Mouse (Mus musculus) hindbrain, embryonic 12.5 days (tissue): ENCODE results near the gene Trim29. TPM values are rescaled to one million over a fixed set of nuclear protein-coding genes. Genes with fewer than 3 reads are reported as not detected.
A peak's percentile ranks its signal among the peaks of the same experiment; 100 is the strongest.

Source experiments
- ATAC-seq: fragments of 200-750 bp; cut with Nextera tagmentation; 2 replicates; pipeline ENCODE4 v1.8.0; 2017; ENCODE audit warnings: moderate TSS enrichment; ENCODE audit not compliant: low FRiP score
- H3K27ac ChIP-seq: fragments of 300-500 bp; sonication (generic); 2 replicates; pipeline ENCODE4 v1.5.1; 2016; ENCODE audit warnings: mild to moderate bottlenecking
- H3K27me3 ChIP-seq: fragments of 300-500 bp; sonication (generic); 2 replicates; pipeline ENCODE4 v1.6.1; 2016; ENCODE audit warnings: mild to moderate bottlenecking
- H3K36me3 ChIP-seq: fragments of 300-500 bp; sonication (generic); 2 replicates; pipeline ENCODE4 v1.6.1; 2016; ENCODE audit warnings: mild to moderate bottlenecking
- H3K4me1 ChIP-seq: fragments of 300-500 bp; sonication (generic); 2 replicates; pipeline ENCODE4 v1.6.1; 2016
- H3K4me2 ChIP-seq: fragments of 300-500 bp; sonication (generic); replicated peaks from 2 replicates; pipeline ENCODE4 v1.6.1; 2016; ENCODE audit warnings: mild to moderate bottlenecking
- H3K4me3 ChIP-seq: fragments of 300-500 bp; sonication (generic); 2 replicates; pipeline ENCODE4 v1.5.1; 2016; ENCODE audit warnings: mild to moderate bottlenecking
- H3K9ac ChIP-seq: fragments of 300-500 bp; sonication (generic); 2 replicates; pipeline ENCODE4 v1.6.1; 2016; ENCODE audit warnings: mild to moderate bottlenecking, moderate library complexity
- H3K9me3 ChIP-seq: fragments of 300-500 bp; sonication (generic); replicated peaks from 2 replicates; pipeline ENCODE4 v1.6.1; 2016; ENCODE audit warnings: mild to moderate bottlenecking
- WGBS: fragments of 180-500 bp; shearing (Covaris S2); methylation state at CpG from one replicate; pipeline ENCODE4 v1.1.7; 2016; 5-methylcytosine and 5-hydroxymethylcytosine counted together
- polyA plus RNA-seq: library from polyadenylated mRNA; unstranded; fragments of >200 nt; fragmentation: Nextera tagmentation; extraction: Ambion mirVana; gene quantifications from 2 replicates; pipeline ENCODE4 v1.2.1, GENCODE M21; 2016

The Trim29 gene
- polyA plus RNA-seq, 1 experiment from 2014 or later, result 2.2 TPM

DNA sequence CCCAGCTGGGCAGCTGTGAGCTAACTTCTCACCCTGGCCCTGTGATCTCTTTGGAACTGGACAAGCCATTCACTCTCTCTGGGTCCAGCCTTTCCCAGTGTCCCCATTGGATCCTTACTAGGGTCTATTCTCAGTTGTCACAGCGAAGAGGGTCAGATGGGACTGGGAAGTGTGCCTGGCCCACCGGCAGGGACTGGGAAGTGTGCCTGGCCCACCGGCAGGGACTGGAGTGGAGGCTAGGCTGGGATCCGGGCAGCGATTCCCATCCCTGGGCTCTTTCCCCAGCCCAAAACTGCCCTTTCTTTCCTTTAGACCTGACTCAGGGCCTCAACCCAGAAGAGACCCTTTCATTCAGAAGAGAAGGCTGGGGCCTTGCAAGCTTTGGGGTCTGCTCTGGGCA lies 27.4 kb downstream of the Trim29 start:
- no peak overlapping the region for H3K9ac ChIP-seq

DNA sequence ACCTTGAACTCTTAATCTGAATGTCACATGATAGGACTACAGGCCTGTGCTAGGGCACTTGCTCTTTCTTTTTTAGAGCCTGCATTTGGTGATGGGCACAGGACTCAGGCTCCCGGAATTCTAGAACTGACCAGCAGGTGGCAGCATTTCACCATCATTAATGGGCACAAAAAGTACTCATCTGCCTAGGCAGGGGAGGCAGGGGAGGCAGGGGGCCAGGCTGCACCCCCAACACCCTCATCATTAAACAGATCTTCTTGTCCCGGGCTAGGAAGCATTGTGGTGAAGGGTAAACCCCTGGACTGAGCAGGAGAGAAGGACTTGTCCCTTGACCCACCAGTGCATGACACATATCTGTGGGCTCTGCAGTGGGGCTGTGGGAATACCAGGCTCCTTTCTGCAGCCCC lies 29.0 kb downstream of the Trim29 start:
- H3K27me3 ChIP-seq, result peaks cover 3% of the 10 kb centered on the region; the same call in 1 of the 2 replicates
- WGBS, result 4% methylated on average over 2 of the region's 2 CpGs
- H3K4me3 ChIP-seq, result no peak overlapping the region
- H3K27ac ChIP-seq, result no peak overlapping the region
- no peaks in the 10 kb centered on the region for H3K9me3 ChIP-seq
- H3K4me2 ChIP-seq, result no peak overlapping the region
- H3K4me1 ChIP-seq, result peaks cover 10% of the 10 kb centered on the region
- no peak overlapping the region for H3K9ac ChIP-seq
- no peaks in the 10 kb centered on the region for H3K36me3 ChIP-seq
- peak; percentile 65 for ATAC-seq

More for the DNA sequence above, 27.4 kb downstream of the Trim29 start:
- Histone ChIP-seq H3K27me3 (peaks cover 3% of the 10 kb centered on the region; the same call in 1 of the 2 replicates), H3K9me3 (no peaks in the 10 kb centered on the region), H3K4me2 (no peak overlapping the region), H3K36me3 (no peaks in the 10 kb centered on the region), H3K4me3 (no peak overlapping the region), H3K27ac (no peak overlapping the region), H3K4me1 (peaks cover 10% of the 10 kb centered on the region)
- WGBS, result 72% methylated on average over 5 of the region's 5 CpGs
- no peak for ATAC-seq

DNA sequence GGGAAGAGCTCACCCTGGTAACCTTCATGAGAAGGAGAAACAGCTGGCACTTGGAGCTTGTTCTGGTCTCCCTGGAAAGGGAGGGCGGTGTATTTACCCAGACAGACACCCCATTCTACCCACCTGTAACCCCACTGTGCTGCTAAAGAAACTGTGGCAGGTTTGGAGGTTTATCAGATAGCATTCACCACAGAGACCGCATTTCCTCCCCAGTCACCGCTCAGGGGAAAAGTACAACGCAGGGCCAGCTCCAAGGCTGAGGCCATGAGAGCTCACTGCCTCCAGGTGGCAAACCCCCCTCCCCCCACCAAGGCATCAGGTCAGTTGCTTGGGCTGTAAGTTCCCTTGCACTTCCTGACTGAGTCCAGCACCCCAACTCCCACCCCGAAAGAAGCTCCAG lies 39.4 kb downstream of the Trim29 start:
- no peak overlapping the region for H3K27ac ChIP-seq
- no peak overlapping the region for H3K4me3 ChIP-seq
- H3K4me1 ChIP-seq, result peaks cover 15% of the 10 kb centered on the region
- peaks cover 5% of the 10 kb centered on the region; the same call in 1 of the 2 replicates for H3K27me3 ChIP-seq
- no peak overlapping the region for H3K9ac ChIP-seq
- H3K4me2 ChIP-seq, result no peak overlapping the region
- 41% methylated on average over 5 of the region's 5 CpGs for WGBS
- no peaks in the 10 kb centered on the region for H3K9me3 ChIP-seq
- no peaks in the 10 kb centered on the region for H3K36me3 ChIP-seq
- no peak for ATAC-seq

DNA sequence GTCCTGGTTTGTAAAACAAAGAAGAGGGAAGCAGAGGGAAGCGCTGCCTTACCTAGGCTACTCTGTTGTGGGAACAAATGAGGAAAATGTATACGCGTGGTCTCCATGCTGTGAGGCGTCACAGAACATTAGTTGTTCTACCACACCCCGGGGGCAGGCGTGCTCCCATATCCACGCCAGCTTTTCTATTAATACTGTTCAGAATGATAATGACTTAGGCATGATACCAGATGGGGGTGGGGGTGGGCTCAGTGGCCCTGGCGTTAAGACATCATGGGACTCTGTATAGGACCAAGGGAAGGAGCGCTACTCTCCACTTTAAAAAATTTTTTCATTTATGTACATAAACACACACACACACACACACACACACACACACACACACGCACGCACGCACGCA lies 40.4 kb downstream of the Trim29 start:
- WGBS, result 42% methylated on average over 13 of the region's 13 CpGs
- Histone ChIP-seq H3K4me2 (no peak overlapping the region), H3K27me3 (peaks cover 5% of the 10 kb centered on the region; the same call in 1 of the 2 replicates), H3K27ac (peak overlapping the region; percentile 36; the same call in 1 of the 2 replicates), H3K4me1 (peaks cover 15% of the 10 kb centered on the region), H3K36me3 (no peaks in the 10 kb centered on the region), H3K4me3 (no peak overlapping the region), H3K9me3 (no peaks in the 10 kb centered on the region), H3K9ac (no peak overlapping the region)
- ATAC-seq, result no peak; the same call in 1 of the 2 replicates

DNA sequence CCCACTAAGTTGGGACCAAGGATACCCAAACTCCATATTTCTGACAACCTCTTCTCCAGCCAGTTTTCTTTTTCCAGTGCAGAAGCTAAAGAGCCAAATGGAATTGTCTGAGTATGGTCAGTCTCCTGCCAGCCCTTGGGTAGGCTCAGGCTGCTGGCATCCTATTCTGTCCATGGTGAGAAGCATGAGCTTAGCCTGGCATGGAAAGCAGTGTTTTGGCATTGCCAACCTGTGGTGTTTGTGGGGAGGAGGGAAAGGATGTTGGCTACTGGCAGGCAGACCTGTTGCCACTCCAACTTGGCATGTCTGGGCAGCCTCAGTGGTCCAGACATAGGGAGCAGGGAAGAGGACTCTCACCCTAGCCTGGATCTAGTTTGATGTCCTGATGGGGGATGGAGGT lies 46.4 kb downstream of the Trim29 start:
- Histone ChIP-seq H3K4me3 (no peak overlapping the region), H3K4me2 (no peak overlapping the region), H3K27me3 (peaks cover 11% of the 10 kb centered on the region), H3K4me1 (peaks cover 25% of the 10 kb centered on the region), H3K9me3 (no peaks in the 10 kb centered on the region), H3K9ac (no peak overlapping the region), H3K27ac (no peak overlapping the region), H3K36me3 (no peaks in the 10 kb centered on the region)
- ATAC-seq, result no peak

DNA sequence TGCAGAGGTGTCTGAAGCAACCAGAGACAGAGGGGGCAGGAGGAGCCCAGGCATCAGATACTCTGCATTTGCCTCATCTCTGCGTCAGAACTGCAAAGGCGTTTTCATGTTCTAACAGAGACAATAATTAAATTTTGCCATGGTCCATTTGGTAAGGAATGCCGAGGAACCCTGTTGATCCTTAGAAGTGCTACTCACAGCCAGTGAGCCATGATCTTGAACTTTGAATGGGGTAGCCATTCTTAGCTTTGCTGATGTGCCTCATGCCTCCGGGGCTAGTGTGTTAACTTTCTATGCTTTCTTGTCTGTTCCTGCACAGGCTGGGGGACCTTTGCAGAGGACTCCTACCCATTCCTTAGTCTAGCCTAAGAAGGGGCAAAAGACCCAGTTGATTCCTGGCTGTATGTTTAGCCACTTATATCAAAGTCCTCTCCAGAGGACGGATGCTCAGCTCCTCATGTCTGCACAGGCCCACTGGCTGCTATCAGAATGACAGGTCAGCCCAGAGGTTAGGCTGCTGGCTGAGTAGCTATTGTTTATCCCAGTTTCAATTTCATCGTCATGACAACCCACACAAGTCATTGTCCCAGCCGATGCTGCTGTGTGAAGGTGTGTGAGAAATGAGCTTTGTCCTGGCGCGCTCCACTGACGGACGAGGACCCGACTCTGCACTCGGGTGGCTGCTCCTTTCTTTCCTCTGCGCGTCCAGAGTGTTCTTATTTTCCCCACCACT lies 48.1 kb downstream of the Trim29 start:
- no peaks in the 10 kb centered on the region for H3K36me3 ChIP-seq
- H3K9me3 ChIP-seq, result no peaks in the 10 kb centered on the region
- no peak overlapping the region for H3K9ac ChIP-seq
- 0 out of 2 replicates have a peak overlapping the region, but pooled peaks have one; percentile 12 for H3K27ac ChIP-seq
- H3K4me2 ChIP-seq, result no peak overlapping the region
- 14% methylated on average over 15 of the region's 15 CpGs for WGBS
- peaks cover 25% of the 10 kb centered on the region for H3K4me1 ChIP-seq
- no peak for ATAC-seq
- H3K27me3 ChIP-seq, result peaks cover 11% of the 10 kb centered on the region
- H3K4me3 ChIP-seq, result no peak overlapping the region

DNA sequence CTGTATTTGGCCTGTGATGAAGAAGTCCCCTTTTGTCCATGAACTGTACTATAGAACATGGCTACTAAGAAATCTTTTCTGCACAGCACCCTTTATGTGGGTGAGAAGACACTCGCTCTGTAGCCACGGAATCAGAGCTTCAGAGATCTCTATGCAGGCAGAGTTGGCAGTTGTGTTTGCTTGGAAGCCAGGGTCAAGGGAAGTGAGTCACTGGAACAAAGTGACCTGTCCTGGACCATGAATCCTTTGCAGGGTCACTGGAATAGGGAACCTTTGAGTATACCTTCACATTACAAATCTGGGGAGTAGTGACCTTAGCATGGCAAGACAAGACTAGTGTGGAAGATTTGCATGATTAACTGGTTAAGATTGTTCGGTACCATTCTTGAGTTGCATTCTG lies 58.1 kb downstream of the Trim29 start:
- Histone ChIP-seq H3K9ac (no peak overlapping the region), H3K4me1 (peaks cover 22% of the 10 kb centered on the region), H3K27ac (no peak overlapping the region), H3K36me3 (no peaks in the 10 kb centered on the region), H3K9me3 (no peaks in the 10 kb centered on the region), H3K4me2 (no peak overlapping the region), H3K27me3 (no peaks in the 10 kb centered on the region), H3K4me3 (no peak overlapping the region)
- 89% methylated on average over 3 of the region's 3 CpGs for WGBS
- no peak for ATAC-seq

DNA sequence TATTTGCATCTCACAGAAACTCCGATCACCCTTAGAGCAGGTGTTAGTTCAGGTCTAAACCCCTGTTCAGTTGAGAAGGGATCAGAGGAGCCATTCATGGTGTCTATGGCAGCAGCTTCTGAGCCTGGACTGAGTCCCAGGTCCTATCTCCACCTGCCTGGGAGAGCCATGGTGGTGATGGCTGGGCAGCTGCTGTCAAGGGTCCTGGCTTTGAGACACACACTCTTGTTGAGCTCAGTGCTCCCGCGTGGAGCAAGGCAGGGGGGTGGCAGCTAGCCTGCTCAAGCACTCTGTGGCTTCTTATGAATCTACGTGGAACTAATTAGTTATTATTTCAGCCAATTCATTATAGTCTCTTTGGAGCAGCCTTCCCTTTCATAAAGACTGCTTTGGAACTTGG lies 73.2 kb downstream of the Trim29 start:
- Histone ChIP-seq H3K4me3 (no peak overlapping the region), H3K27ac (no peak overlapping the region), H3K9me3 (no peaks in the 10 kb centered on the region), H3K4me2 (no peak overlapping the region), H3K4me1 (peaks cover 13% of the 10 kb centered on the region), H3K9ac (no peak overlapping the region), H3K27me3 (no peaks in the 10 kb centered on the region; the same call in 1 of the 2 replicates), H3K36me3 (no peaks in the 10 kb centered on the region)
- ATAC-seq, result no peak
- WGBS, result 66% methylated on average over 4 of the region's 4 CpGs

DNA sequence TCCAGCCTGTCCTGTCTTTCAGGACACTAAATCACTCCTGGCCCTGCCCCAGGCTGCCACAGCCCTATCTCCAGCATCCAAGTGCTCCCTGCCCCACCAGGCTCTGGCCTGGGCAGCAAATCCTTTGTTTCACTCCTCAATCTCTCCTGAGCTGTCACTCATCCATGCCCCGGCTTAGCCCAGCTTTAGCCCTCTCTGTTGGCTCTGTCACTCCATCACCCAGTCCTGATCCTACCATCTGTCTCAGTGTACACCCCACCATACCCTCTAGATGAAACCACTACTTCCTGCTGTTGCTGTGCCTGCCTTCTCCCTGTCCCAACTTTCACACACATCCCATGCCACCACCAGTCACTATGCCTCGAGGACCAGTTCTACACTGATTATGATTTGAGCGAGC lies 73.8 kb downstream of the Trim29 start:
- Histone ChIP-seq H3K27me3 (no peaks in the 10 kb centered on the region; the same call in 1 of the 2 replicates), H3K4me2 (no peak overlapping the region), H3K36me3 (no peaks in the 10 kb centered on the region), H3K27ac (no peak overlapping the region), H3K9me3 (no peaks in the 10 kb centered on the region), H3K9ac (no peak overlapping the region), H3K4me3 (no peak overlapping the region), H3K4me1 (peaks cover 17% of the 10 kb centered on the region)
- WGBS, result 70% methylated on average over 3 of the region's 3 CpGs
- ATAC-seq, result no peak

Other genes starting within 250 kb of the Trim29 start
- gene Arhgef12, start 203.6 kb upstream of the Trim29 start, polyA plus RNA-seq, result 16.1 and 18.5 TPM in 2 replicates
- gene Tmem136, start 194.3 kb upstream of the Trim29 start, polyA plus RNA-seq, result 10.7 and 13.7 TPM in 2 replicates
- not detected in 2 replicates for gene Pou2f3, start 100.5 kb upstream of the Trim29 start, polyA plus RNA-seq
- gene Oaf, start 70.9 kb upstream of the Trim29 start, polyA plus RNA-seq, result 44.6 and 46.7 TPM in 2 replicates